Mouse (Mus musculus) c-Kit-positive CD71-positive TER-119-positive erythroid progenitor cells, embryonic 14.5 days (primary cell): ENCODE measurements around the gene Slc22a2.
A peak's percentile ranks its signal among the peaks of the same experiment; 100 is the strongest.
"Not testable (repeated sequence)": the region's sequence is repeated elsewhere in the genome, so short reads cannot be mapped to it uniquely, and the experiment has no call there.

Experiments
- DNase-seq: peaks from one replicate; pipeline ENCODE4 v3.0.0-alpha.2; 2013; ENCODE audit warnings: low spot score

Gene Slc22a2

DNA sequence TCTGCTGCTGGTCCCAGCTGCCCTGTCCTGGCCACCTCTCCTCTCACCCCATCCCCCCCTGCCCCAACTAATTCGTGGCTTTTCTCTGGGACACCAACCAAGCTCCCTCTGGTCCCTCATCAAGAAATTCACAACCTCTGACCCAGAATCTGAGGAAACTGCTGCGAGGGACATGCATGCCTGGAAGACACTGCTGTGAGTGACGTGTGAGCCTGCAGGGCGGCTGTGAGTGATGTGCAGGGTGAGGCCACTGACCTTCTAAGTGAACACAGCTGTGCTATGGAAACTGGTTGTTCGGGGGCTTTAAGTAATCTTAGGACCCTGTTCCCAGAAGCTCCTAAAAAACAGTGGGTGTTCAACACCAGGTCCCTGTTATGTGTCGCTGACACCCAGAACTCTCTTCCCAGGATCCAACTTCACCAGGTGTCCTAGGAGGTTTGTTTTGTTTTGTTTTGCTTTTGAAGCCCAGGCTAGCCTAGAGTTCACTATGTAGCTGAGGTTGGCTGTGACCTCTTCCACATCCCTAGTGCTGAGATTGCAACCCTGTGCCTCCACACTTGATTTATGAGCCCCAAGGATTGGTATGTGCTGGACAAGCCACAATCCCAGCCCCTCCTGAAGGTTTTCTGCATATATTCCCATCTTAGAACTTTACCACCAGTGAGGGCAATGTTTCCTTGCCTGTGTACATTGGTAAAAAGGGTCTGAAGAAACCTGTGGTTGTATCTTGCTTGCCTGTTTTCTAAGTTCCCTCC, 47.2 kb downstream of the Slc22a2 start:
- no peak for DNase-seq

DNA sequence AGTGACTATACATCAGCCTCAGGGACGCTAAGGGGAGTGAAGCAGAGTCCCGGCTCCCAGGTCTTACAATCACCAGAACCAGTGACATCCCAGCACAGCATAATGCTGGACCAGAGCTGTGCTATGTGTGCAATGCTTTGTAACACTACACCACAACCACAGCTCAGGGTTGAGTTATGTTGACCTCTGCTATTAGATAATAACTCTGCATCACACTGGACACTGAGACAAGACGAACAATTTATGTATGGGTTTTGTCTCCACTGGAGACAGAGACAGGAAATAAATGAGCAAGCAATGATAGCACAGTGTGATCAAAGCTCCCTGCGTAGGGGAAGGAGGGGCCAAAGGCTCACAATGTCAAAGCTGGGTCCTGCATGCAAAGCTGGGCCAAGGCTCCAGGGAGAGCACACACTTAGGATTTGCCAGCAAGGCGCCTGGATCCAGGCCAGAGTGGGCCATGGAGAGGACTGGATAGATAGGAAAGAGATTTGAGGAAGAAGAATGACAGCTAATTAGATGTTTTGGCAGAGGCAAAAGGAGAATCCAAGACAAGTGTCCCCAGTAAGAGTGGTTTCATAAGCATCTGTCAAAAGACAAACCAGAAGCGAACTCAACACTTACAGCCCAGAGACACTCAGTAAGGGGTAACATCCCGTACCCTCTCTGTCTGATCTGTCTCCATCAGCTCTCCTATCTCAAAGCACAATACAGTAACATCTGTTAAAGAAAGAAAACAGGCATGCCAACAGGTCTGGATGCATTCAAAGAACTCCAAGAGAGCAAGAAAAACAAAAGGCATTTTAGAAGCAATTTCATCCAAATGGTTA, 48.1 kb downstream of the Slc22a2 start:
- no peak for DNase-seq

DNA sequence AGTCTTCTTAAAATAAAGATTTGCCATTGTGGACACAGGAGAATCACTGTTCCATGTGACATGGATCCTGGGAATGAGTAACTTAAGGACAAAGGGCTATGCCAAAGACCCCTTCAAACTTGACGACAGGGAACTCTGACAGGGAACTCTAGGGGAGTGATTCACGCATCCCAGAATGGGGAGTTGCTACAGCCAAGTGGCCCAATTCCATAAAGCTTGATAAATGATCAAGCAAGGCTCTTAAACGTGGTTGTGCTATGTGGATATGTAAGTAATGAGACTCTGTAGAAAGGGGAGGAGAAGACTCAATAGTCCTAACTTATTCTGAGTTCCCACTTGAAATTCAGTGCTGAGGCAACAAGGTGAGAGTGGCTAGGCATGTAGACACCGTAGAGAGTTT, 50.9 kb downstream of the Slc22a2 start:
- DNase-seq = no peak

DNA sequence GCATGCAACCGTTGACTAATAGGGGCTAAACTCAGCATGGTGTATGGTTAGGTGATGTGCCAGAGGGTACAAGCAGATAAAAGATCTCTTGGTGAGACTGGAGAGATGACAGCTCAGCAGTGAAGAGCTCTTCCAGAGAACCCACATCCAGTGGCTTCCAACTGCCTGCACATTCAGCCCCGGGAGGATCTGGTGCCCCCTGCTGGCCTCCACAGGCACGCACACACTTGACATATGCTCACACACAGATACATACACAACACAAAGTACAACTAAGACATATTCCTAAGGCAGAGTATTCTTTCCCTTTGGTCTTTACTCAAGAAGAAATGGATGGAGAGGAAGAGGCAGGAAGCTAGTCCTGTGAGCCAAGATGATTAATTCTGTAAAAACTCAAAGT, 55.7 kb downstream of the Slc22a2 start:
- no peak for DNase-seq

DNA sequence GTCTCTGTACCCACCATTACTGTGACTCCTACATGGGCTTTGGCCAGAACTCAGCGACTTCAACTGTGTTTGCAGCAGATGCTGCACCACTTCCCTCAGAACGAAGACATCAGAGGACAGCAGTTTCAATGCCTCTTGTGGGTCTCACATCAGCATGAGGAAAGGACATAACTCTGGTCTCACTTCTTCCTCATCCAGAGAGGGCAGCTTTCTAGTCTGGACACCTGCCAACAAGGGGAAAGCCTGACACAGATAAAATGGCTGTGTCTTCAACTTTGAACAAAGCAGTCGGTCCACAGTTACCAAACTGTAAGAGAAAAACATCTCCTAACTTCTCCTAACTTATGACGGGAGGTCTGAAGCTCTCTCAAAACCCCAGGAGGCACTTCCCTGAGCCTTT, 57.2 kb downstream of the Slc22a2 start:
- DNase-seq = no peak

DNA sequence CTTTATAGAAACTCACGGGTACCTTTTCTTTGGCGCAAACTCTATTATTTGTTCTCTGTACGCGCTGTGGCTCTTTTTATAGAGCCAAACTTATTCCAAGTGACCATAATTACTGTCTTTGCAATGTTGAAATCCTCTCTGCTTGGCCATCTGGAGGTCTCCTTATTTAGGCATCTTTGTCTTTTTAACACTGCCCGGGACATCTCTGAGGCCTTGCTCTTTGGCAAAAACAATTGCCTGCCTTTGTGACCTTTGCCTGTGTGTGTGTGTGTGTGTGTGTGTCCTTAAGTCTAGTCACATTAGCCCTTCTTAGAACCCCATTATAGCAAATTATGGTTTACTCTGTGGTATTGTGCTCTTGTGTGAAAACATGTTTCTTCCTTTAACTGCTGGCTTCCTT, 61.5 kb downstream of the Slc22a2 start:
- no peak for DNase-seq

DNA sequence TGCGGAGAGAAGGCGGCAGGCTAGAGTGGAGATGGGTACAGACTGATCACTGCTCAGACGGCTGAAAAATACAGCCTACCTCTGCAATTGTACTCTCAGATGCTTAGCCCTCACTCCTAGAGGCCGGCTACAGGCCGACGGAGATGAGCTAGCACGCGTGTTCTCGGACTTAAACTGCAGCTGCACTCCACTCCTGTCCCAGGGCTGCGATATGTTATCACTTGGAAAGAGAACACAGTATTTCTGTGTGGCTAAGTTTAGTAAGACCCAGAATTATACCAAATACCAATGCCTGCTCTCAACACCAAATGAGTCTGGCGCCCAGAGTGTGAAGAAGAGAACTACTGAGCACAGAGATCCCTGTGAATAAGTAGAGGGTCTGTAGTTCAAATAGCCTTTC, 68.7 kb downstream of the Slc22a2 start:
- no peak for DNase-seq

DNA sequence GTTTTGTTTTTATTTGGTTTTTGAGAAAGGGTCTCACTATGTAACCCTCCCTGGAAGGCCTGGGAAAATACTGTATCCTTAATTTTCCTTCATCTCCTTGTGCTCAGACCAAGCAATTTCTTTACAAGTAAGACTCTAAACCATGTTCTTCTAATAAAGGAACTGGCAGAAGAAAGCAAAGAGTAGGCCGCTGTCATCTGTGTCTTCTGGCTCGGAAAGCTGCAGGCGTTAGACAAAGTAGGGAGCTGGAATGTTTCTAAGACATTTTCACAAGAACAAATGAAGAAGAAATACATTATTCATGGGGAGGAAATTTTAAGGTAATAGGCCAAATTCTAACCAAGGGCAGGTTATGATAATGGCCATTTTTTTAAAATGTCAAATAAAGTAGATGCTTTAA, 70.1 kb downstream of the Slc22a2 start:
- DNase-seq = no peak

DNA sequence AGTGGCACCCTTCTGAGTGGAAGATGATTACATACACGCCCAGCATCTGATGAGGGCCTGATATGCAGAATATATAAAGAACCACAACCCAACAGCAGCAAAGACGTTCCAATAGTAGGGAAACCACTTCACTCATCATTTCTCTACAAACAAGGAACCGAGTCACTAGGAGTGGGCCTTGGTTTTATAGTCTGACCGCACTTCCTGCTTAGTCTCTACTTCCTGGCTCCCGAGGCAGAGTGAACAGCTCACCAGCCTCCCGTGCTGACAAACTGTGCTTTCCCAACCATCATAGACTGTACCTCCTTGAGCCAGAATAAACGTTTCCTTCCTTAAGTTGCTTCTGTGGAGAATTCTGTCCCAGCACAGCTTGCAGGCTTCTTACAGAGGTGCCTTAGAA, 71.9 kb downstream of the Slc22a2 start:
- DNase-seq = no peak

DNA sequence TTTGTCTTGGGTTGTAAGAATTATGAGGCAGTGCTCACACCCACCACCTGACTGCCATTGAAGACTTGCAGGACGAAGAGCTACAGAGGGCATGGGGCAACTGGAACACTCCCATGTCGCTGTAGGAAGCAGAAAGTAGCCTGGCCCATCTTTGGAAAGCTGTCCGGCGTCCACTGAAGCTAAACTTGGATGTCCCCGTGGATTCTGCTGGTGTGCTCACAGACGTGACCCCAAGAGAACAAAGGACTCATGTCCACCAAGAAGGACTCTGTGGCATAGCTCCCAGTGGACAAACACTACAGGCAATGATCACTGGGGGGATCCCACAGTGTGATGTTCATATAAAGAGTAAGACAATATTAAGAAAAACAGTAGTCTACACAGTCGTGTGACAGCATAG, 74.9 kb downstream of the Slc22a2 start:
- no peak for DNase-seq

DNA sequence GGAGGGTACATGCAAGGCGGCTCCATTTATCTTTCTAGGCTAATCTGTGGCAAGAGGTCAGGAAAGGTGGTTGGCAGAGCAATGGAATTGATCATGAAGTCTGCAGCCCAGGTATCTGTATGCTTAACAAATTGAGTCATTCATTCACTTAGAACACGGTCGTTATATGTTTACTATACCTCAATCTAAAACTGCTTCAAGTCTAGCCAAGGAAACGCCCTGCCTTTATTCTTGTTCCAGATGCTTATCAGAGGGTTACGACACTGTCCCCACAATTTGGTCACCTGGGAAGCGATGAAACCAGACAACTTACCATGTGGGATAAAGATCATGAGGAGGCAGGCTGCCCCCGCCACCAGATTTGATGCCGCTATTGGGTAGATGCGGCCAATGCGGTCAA, 75.3 kb downstream of the Slc22a2 start:
- no peak for DNase-seq

DNA sequence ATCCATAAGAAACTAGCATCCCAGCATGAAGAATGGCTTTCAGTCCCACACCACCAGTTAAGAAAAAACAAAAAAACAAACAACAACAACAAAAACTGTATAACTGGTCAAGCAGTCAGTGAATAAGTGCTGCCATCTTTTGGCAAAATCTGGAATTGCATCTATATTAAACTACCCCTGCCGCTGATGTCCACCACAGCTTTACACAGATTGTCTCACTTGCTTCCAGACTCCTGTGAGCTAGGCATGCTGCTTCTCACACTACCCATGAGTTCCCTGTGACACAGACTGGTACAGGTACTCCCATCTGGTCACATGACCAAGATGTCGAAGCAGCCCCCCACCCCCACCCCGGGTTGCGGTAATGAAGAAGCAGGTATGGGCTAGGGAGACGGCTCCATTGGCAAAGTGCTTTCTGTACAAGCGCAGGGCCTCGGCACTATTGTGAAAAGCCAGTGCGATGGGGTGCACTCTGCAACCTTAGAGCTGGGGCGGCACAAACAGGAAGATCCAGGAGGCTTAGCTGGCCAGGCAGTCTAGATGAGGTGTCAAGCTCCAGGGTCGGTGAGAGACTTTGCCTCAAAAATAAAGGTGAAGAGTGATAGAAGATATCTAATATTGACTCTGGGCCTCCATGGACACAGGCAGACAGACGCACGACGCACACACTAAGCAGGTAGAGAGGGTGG, 76.8 kb downstream of the Slc22a2 start:
- DNase-seq = peak; percentile 33

DNA sequence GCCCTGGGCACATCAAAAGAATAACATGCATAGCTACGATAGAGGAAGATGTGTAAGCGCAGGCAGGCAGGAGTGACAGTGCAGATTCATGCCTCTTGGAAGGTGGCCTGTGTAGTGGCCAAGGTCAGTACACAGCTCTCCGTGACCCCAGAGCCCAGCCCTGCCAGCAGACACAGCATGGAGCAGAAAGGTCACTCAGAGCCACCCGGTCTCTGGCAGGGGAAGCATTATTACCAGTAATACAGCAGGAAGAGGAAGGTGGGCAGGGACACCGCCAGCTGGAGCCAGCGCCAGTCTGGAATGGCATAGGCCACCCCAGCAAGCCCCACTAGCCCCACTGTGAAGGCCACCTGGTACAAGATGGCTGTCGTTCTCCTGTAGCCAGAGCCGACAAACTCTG, 80.2 kb downstream of the Slc22a2 start:
- no peak for DNase-seq

DNA sequence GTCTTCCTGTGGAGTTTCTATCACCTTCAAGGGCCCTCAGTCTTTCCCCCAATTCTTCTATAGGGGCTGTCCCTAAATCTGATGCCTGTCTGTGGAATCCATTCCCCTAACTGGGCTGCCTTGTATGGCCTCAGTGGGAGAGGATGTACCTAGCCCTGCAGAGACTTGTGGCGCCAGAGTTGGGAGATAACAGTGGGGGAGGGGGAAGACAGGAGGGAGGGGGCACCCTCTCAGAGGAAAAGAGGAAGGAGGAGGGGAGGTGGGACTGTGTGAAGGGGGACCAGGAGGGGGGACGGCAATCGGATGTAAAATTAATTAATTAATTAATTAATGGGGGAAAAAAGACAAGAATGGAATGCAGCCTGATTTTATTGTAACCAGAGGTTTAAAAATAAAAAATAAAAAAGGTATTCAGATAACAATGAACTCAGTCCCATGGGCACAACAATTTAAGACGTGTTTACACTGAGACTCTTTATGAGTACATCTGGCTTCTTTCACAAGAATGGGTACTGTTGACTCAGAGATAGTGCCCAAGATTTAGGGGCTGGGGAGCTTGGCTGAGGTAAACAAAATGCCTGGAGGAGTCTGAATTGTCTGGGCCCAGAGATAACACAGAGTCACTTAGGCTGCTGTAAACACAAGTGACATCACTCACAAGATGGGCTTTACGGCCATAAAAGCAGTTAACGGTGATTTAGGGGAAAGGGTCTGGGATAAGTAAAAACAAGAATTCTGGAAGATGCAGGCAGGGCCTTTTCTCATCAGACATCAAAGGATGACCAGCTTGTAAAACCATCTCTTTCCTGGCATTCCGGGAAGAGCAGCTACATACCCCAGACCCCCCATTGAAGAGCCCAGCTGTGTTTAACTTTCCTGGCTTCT, 84.8 kb downstream of the Slc22a2 start:
- DNase-seq = peak; percentile 17

DNA sequence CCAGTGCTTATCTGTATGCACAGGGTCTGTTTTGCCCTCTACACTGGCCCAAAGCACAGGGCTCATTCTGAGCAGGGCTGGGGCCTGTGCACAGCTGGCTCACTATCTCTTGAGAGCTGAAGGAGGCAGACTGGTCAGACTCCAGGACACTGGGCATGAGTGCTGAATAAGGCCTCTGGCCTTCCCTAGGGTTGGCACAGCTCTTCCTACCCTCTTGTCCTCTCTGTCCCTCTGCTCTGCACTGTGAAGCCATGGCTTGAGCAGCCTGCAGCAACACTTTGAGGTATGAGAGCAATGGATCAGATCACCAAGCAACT, 85.4 kb downstream of the Slc22a2 start:
- no peak for DNase-seq

DNA sequence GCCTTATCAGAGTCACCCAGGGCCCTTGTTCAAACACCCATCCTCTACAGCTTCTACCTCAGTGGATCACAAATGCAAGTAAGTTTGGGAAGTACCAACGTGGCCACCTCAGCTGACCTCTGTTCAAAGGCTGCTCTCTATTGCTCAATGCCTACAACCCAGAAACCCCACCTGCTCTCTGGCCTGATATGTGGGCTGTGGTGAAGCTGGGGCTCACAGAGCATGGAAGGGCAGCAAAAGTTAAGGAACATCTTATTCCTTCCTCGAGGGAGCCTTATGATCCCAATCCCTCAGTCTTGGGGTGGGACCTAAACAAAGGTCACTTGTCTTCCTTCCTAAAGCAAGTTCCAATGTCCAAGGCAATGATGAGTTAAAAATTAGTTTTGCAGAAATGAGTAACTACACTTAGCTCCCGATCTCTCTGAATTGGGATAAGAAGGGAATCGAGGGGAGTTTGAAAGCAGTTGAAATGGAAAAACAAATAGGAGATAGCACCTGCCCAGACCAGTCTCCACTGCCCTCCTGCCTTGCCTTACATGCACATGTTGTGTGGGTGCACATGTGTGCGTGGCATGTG, 87.2 kb downstream of the Slc22a2 start:
- no peak for DNase-seq

DNA sequence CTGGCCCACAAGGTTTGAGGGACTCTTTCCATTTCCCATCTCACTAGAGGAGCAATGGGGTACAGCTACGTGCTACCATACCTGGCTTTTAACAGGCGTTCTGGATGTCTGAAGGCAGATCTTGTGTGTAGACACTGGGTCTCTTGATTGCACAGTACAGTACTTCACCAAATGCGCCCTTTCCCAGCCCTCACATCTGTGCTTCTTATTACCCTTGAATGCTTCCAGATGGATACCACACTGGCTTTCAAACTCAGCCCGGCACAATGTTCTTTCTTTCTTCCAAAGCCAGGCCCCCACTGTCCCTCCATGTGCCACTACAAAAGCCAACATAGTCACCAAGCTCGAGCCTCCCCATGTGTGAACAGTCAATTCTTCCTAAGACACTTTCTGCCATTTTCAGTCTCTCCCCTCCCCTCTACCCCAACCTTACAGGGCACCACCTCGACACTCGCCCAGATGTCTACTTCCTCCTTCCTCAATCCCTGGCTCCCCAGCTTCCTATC, 88.4 kb downstream of the Slc22a2 start:
- DNase-seq = no peak

DNA sequence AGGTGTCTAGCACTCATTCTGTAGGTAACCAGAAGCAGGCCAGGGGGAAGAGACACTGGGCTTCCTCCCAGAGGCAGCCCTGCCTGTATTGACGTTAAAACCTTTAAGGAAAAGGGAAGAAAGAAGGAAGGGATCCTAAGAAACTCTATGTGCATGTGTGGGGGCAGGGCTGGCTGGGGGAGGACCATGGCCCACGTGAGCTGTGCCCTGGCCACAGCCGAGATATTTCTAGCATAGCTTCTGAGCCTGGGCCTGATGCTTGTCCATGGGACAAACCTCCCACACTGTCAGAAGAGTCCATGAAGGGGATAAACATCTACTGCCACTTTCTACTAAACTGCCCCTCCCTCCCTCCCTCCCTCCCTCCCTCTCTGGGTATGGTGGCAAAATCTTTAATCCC, 89.9 kb downstream of the Slc22a2 start:
- no peak for DNase-seq

DNA sequence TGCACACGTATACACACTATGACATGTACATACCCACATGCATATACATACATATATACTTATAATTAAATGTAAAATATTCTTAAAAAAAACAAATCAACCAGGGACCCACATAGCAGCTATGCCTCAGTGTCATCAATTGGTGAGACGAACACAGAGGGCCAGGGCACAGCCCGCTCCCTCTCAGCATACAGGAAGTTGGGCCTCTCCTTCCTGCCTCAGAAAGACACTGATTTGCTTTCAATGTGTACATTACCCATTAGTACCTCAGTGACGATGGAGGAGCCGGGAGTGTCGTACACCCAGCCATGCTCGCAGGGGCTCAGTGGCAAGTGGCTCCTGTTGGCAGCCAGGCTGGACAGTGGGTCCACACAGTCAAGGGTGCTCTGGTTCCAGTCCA, 91.0 kb downstream of the Slc22a2 start:
- DNase-seq = not testable (repeated sequence)

DNA sequence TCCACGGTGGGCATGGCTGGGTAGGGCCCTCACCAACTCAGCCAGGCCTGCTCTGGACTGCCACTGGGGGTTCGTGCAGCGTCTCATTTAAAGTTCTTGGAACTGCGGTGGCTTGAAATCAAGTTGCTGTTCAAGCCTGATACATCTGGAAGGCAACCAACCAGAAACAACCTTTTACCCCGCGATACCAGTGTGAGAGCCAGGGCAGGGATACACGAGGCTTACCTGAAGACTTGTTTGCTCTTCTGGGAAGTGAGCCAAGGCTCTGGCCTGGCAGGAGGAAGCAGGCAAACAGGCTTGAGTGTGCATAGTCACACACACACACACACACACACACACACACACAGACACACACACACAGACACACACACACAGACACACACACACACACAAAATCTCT, 91.7 kb downstream of the Slc22a2 start, which contains the start of gene Slc22a1:
TSS of gene Slc22a1 (minus strand) at position 184 of the 400 bp plus-strand sequence.
- DNase-seq = no peak

DNA sequence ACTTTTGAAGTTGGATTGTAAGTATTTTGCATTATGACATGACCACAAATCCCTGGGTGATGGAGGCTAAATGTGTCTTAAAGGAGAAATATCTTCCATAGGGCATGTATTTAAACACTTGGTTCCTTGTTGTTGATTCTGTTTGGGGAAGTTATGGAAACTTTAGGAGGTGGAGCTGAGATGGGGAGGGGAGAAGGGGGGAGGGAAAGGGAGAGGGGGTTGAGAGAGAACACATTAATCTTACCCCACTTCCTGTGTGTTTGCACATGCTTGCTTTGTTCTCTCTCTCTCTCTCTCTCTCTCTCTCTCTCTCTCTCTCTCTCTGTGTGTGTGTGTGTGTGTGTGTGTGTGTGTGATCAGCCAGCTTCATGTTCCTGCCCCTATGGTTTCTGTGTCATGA, 93.2 kb downstream of the Slc22a2 start:
- DNase-seq = no peak
